Mouse (Mus musculus) MEL (cell line): ENCODE data around the gene Retnla. TPM values are rescaled to one million over a fixed set of nuclear protein-coding genes. Genes with fewer than 3 reads are reported as not detected.

ENCODE experiments used
- DNase-seq: peaks from one replicate; pipeline ENCODE4 v3.0.0; 2011; ENCODE audit warnings: low read depth, low spot score
- H3K27ac ChIP-seq: 2 replicates; pipeline ENCODE4 v1.5.1; 2012; ENCODE audit warnings: low read depth, mild to moderate bottlenecking, control low read depth, low read length, moderate library complexity; ENCODE audit not compliant: control insufficient read depth
- H3K27me3 ChIP-seq, 2 experiments: fragments of 150-350 bp in 1 of 2; sonication (generic) in 1 of 2; 2 replicates each; pipeline ENCODE4 v1.6.1; 2012; ENCODE audit warnings: low read length in 2 of 2, mild to moderate bottlenecking in 2 of 2, improper control_type of control experiment in 1 of 2, moderate library complexity in 1 of 2; ENCODE audit not compliant: insufficient read depth in 2 of 2, control insufficient read depth in 1 of 2
- H3K36me3 ChIP-seq, 2 experiments: 2 replicates each; pipeline ENCODE4 v1.6.1; 2012 to 2014; ENCODE audit warnings: low read length in 2 of 2, improper control_type of control experiment in 1 of 2, inconsistent platforms in 1 of 2, mild to moderate bottlenecking in 1 of 2; ENCODE audit not compliant: insufficient read depth in 2 of 2, control insufficient read depth in 1 of 2
- H3K4me1 ChIP-seq, 2 experiments: fragments of 150-350 bp in 1 of 2; sonication (generic) in 1 of 2; 2 replicates each; pipeline ENCODE4 v1.6.1; 2012; ENCODE audit warnings: low read length in 2 of 2, improper control_type of control experiment in 1 of 2, mild to moderate bottlenecking in 1 of 2; ENCODE audit not compliant: insufficient read depth in 2 of 2, control insufficient read depth in 1 of 2
- H3K4me3 ChIP-seq, 2 experiments: fragments of 150-350 bp in 1 of 2; sonication (generic) in 1 of 2; 2 replicates each; pipeline ENCODE4 v1.5.1; 2012; ENCODE audit warnings: low read depth in 2 of 2, low read length in 2 of 2, mild to moderate bottlenecking in 2 of 2, moderate library complexity in 2 of 2, control low read depth in 1 of 2, improper control_type of control experiment in 1 of 2; ENCODE audit not compliant: control insufficient read depth in 1 of 2, insufficient read depth in 1 of 2
- H3K79me2 ChIP-seq: 2 replicates; pipeline ENCODE4 v1.6.1; 2012; ENCODE audit warnings: mild to moderate bottlenecking, low read length, moderate library complexity; ENCODE audit not compliant: control insufficient read depth, poor library complexity, insufficient read depth
- H3K9ac ChIP-seq: 2 replicates; pipeline ENCODE4 v1.6.1; 2012; ENCODE audit warnings: low read depth, mild to moderate bottlenecking, control low read depth, low read length, moderate library complexity; ENCODE audit not compliant: control insufficient read depth, poor library complexity, severe bottlenecking
- H3K9me3 ChIP-seq: fragments of 150-350 bp; sonication (generic); replicated peaks from 2 replicates; pipeline ENCODE4 v1.6.1; 2012; ENCODE audit warnings: mild to moderate bottlenecking, low read length, improper control_type of control experiment, moderate library complexity; ENCODE audit not compliant: insufficient read depth
- CHD1 ChIP-seq: IDR thresholded peaks from 2 replicates; pipeline ENCODE4 v1.6.1; 2012; ENCODE audit warnings: low read depth, mild to moderate bottlenecking, inconsistent platforms, low read length, improper control_type of control experiment
- CTCF ChIP-seq, 3 experiments: IDR thresholded peaks in 2 of 3; conservative IDR thresholded peaks in 1 of 3; 2 replicates each; pipeline ENCODE4 v1.5.1; 2011 to 2012; ENCODE audit warnings: low read length in 3 of 3, low read depth in 2 of 3, mild to moderate bottlenecking in 2 of 3, improper control_type of control experiment in 1 of 3, inconsistent platforms in 1 of 3, mixed read lengths in 1 of 3, moderate library complexity in 1 of 3; ENCODE audit not compliant: control insufficient read depth in 1 of 3, insufficient read depth in 1 of 3, poor library complexity in 1 of 3, severe bottlenecking in 1 of 3
- ETS1 ChIP-seq: IDR thresholded peaks from 2 replicates; pipeline ENCODE4 v1.6.1; 2012; ENCODE audit warnings: low read depth, mild to moderate bottlenecking, inconsistent platforms, low read length, improper control_type of control experiment, moderate library complexity
- GATA1 ChIP-seq: IDR thresholded peaks from 2 replicates; pipeline ENCODE4 v1.6.1; 2011; ENCODE audit warnings: low read depth, low read length, improper control_type of control experiment
- KAT2A ChIP-seq: conservative IDR thresholded peaks from 2 replicates; pipeline ENCODE4 v1.6.1; 2012; ENCODE audit warnings: low read depth, low read length, improper control_type of control experiment, inconsistent platforms
- MAZ ChIP-seq: IDR thresholded peaks from 2 replicates; pipeline ENCODE4 v1.6.1; 2012; ENCODE audit warnings: low read depth, mild to moderate bottlenecking, inconsistent platforms, low read length, improper control_type of control experiment
- MXI1 ChIP-seq: IDR thresholded peaks from 2 replicates; pipeline ENCODE4 v1.6.1; 2011; ENCODE audit warnings: mild to moderate bottlenecking, low read depth, low read length, improper control_type of control experiment
- MYC ChIP-seq: IDR thresholded peaks from 2 replicates; pipeline ENCODE4 v1.6.1; 2011; ENCODE audit warnings: low read depth, mild to moderate bottlenecking, low read length, improper control_type of control experiment, moderate library complexity
- NELFE ChIP-seq: IDR thresholded peaks from 2 replicates; pipeline ENCODE4 v1.6.1; 2011; ENCODE audit warnings: low read depth, low read length, improper control_type of control experiment
- NRF1 ChIP-seq: IDR thresholded peaks from 2 replicates; pipeline ENCODE4 v1.6.1; 2014; ENCODE audit warnings: low read depth, mild to moderate bottlenecking, inconsistent platforms, low read length, improper control_type of control experiment, moderate library complexity; ENCODE audit not compliant: poor library complexity, insufficient read depth, severe bottlenecking
- POLR2A ChIP-seq, 2 experiments: IDR thresholded peaks; 2 replicates each; pipeline ENCODE4 v1.6.1; 2011 to 2012; ENCODE audit warnings: low read length in 2 of 2, mild to moderate bottlenecking in 2 of 2, control low read depth in 1 of 2, improper control_type of control experiment in 1 of 2, low read depth in 1 of 2, moderate library complexity in 1 of 2; ENCODE audit not compliant: control insufficient read depth in 1 of 2, insufficient read depth in 1 of 2, poor library complexity in 1 of 2
- POLR2AphosphoS2 ChIP-seq: IDR thresholded peaks from 2 replicates; pipeline ENCODE4 v1.6.1; 2011; ENCODE audit warnings: low read length, improper control_type of control experiment
- RAD21 ChIP-seq: IDR thresholded peaks from 2 replicates; pipeline ENCODE4 v1.6.1; 2011; ENCODE audit warnings: mild to moderate bottlenecking, low read depth, low read length, improper control_type of control experiment
- RCOR1 ChIP-seq: IDR thresholded peaks from 2 replicates; pipeline ENCODE4 v1.6.1; 2012; ENCODE audit warnings: low read depth, mild to moderate bottlenecking, inconsistent platforms, low read length, improper control_type of control experiment
- SMC3 ChIP-seq: IDR thresholded peaks from 2 replicates; pipeline ENCODE4 v1.6.1; 2011; ENCODE audit warnings: low read depth, low read length, improper control_type of control experiment
- TAL1 ChIP-seq: IDR thresholded peaks from 2 replicates; pipeline ENCODE4 v1.6.1; 2012; ENCODE audit warnings: mild to moderate bottlenecking, inconsistent platforms, low read length, moderate library complexity, mixed read lengths
- TBP ChIP-seq: IDR thresholded peaks from 2 replicates; pipeline ENCODE4 v1.8.0; 2011; ENCODE audit warnings: low read depth, low read length, improper control_type of control experiment
- TCF12 ChIP-seq: IDR thresholded peaks from 2 replicates; pipeline ENCODE4 v1.6.1; 2014; ENCODE audit warnings: low read depth, mild to moderate bottlenecking, inconsistent platforms, low read length, improper control_type of control experiment, moderate library complexity
- UBTF ChIP-seq: IDR thresholded peaks from 2 replicates; pipeline ENCODE4 v1.6.1; 2012; ENCODE audit warnings: low read depth, mild to moderate bottlenecking, inconsistent platforms, low read length, improper control_type of control experiment, moderate library complexity, borderline replicate concordance; ENCODE audit not compliant: insufficient read depth
- USF2 ChIP-seq, 2 experiments: IDR thresholded peaks; 2 replicates each; pipeline ENCODE4 v1.6.1; 2011 to 2012; ENCODE audit warnings: improper control_type of control experiment in 2 of 2, low read length in 2 of 2, borderline replicate concordance in 1 of 2, inconsistent platforms in 1 of 2, low read depth in 1 of 2, mild to moderate bottlenecking in 1 of 2; ENCODE audit not compliant: insufficient read depth in 1 of 2
- ZC3H11A ChIP-seq: IDR thresholded peaks from 2 replicates; pipeline ENCODE4 v1.6.1; 2012; ENCODE audit warnings: low read depth, mild to moderate bottlenecking, inconsistent platforms, low read length, improper control_type of control experiment
- polyA plus RNA-seq, 2 experiments: library from polyadenylated mRNA; stranded (reverse) in 1 of 2; unstranded in 1 of 2; fragments of >175 nt in 1 of 2; fragments of >200 nt in 1 of 2; gene quantifications; 2 replicates each; pipeline versions ENCODE4 v1.2.1 to v1.2.4; 2012; ENCODE audit warnings: low replicate concordance in 2 of 2, low read depth in 1 of 2; ENCODE audit not compliant: insufficient read length in 2 of 2, insufficient read depth in 1 of 2, missing spikeins in 1 of 2
- total RNA-seq: library from RNA; depleted of rRNA; stranded (reverse); fragments of 300-350 nt; gene quantifications from 2 replicates; pipeline ENCODE4 v1.2.3, GENCODE M21; 2012

Retnla gene
- total and polyA plus RNA-seq, 3 experiments = not detected

DNA sequence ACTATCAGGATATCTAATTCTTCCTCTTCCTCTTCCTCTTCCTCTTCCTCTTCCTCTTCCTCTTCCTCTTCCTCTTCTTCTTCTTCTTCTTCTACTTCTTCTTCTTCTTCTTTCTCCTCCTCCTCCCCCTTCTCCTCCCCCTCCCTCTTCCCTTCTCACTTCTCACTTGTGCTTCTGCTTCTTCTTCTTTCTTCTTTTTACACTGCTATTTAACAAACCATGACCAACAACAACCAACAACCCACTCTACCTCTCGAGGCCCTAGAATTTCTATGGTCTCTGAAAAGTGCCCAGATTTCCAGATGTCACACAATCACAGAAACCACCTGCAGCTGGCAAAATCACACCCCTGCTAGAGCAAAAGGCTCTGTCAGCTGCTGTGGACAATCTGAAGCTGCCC is 14.7 kb upstream of the Retnla start:
- Histone ChIP-seq H3K4me1 (no peaks in the 10 kb centered on the region), H3K27me3 (no peaks in the 10 kb centered on the region), H3K27ac (no peak overlapping the region)

GRCm38 (mm10) chr16:48829060-48829459 is 13.3 kb upstream of the Retnla start:
- no peaks in the 10 kb centered on the region for H3K9me3 ChIP-seq
- no peak for TF ChIP-seq TBP
- no peak for TF ChIP-seq RAD21
- no peak for TF ChIP-seq CHD1
- TF ChIP-seq POLR2AphosphoS2 = no peak
- no peak for TF ChIP-seq MYC
- no peak for TF ChIP-seq POLR2A (IDR thresholded peaks at IDR 0.05; ENCODE audit: control insufficient read depth in 1 of 2, insufficient read depth in 1 of 2, low read depth in 1 of 2, low read length in 2 of 2, poor library complexity in 1 of 2)
- TF ChIP-seq UBTF = no peak
- no peak for TF ChIP-seq ZC3H11A
- TF ChIP-seq ETS1 = no peak
- TF ChIP-seq TAL1 = no peak
- no peak for TF ChIP-seq MAZ
- TF ChIP-seq CTCF (IDR thresholded peaks at IDR 0.05 in 2 of 3, conservative IDR thresholded peaks at IDR 0.05 in 1 of 3; ENCODE audit: control insufficient read depth in 1 of 3, insufficient read depth in 1 of 3, low read depth in 2 of 3, low read length in 3 of 3, poor library complexity in 1 of 3, severe bottlenecking in 1 of 3) = no peak
- TF ChIP-seq NELFE = no peak
- TF ChIP-seq TCF12 = no peak
- TF ChIP-seq USF2 (IDR thresholded peaks at IDR 0.05; ENCODE audit: borderline replicate concordance in 1 of 2, insufficient read depth in 1 of 2, low read depth in 1 of 2, low read length in 2 of 2) = no peak
- TF ChIP-seq SMC3 = no peak
- TF ChIP-seq KAT2A = no peak
- TF ChIP-seq, all 39 proteins: peak for 0
- Histone ChIP-seq H3K9ac (no peak overlapping the region), H3K27ac (no peak overlapping the region), H3K4me3 (no peak overlapping the region), H3K4me1 (no peaks in the 10 kb centered on the region), H3K36me3 (peaks cover 0 to 2% of the 10 kb centered on the region in 2 experiments; a peak in 1 of 4 replicates), H3K27me3 (no peaks in the 10 kb centered on the region), H3K79me2 (no peaks in the 10 kb centered on the region)
- DNase-seq = no peak

More for the DNA sequence above, 14.7 kb upstream of the Retnla start:
- Histone ChIP-seq H3K9ac (no peak overlapping the region), H3K9me3 (no peaks in the 10 kb centered on the region), H3K36me3 (no peaks in the 10 kb centered on the region), H3K79me2 (no peaks in the 10 kb centered on the region), H3K4me3 (no peak overlapping the region)
- no peak for DNase-seq
- TF ChIP-seq CTCF (IDR thresholded peaks at IDR 0.05 in 2 of 3, conservative IDR thresholded peaks at IDR 0.05 in 1 of 3; ENCODE audit: control insufficient read depth in 1 of 3, insufficient read depth in 1 of 3, low read depth in 2 of 3, low read length in 3 of 3, poor library complexity in 1 of 3, severe bottlenecking in 1 of 3) (no peak), NRF1 (no peak), RCOR1 (no peak), MXI1 (no peak), POLR2A (IDR thresholded peaks at IDR 0.05; ENCODE audit: control insufficient read depth in 1 of 2, insufficient read depth in 1 of 2, low read depth in 1 of 2, low read length in 2 of 2, poor library complexity in 1 of 2) (no peak), GATA1 (no peak)
